Mouse (Mus musculus): ENCODE data around the gene Lmo4. TPM values are rescaled to one million over a fixed set of nuclear protein-coding genes. Genes with fewer than 3 reads are reported as not detected.

Gene Lmo4
- total RNA-seq, 2 experiments from 2014 or later: 31.4 to 33.1 TPM

- intact Hi-C loops (cut with DNase I): no loop called here
- DNase-seq (ENCODE audit: low spot score): no peak
Measured at GRCm38 (mm10) chr3:144162156-144162555, 42.9 kb downstream of the Lmo4 start.

DNA sequence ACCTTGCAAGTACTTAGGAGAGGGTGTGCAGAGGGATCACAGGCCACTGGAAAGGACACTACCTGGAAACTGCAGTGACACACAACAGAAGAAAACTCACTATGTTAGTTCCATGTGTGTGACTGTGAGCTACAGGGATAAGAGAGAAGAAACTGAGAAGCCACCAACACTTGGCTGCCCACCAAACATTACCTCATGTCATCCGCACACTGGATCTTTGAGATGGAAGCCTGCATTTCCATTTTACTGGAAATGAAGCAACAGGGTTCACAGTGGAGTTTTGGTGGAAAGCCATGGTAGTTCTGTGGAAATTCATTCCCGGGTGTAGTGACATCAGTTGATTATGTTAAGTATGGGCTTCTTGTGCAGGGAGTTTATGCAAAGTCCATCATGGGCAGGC is 43.8 kb downstream of the Lmo4 start:
- intact Hi-C loops (cut with DNase I): no loop called here
- peak; percentile 17 for DNase-seq (ENCODE audit: low spot score)

- intact Hi-C loops (cut with DNase I): no loop called here
- no peak for DNase-seq (ENCODE audit: low spot score)
Measured at GRCm38 (mm10) chr3:144155746-144156145, 49.3 kb downstream of the Lmo4 start.

DNA sequence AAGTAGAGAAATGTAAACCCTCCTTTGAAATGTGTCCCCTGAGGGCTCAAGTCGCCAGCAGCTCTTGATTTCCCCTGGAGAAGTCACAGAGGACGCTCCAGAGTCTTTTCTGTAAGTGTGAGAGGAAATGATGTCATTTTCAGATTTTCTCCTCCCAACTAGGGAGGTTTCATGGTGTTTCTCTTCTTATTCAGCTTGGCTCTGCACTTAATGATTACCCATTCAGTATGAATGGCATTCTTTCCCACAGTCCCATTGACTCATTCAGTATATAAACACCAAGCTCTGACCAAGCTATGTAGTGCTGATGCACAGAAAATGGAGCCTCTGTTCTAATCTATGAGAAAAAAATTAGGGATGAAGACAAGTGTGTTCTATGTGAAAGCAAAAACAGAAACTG is 51.6 kb downstream of the Lmo4 start:
- intact Hi-C loops (cut with DNase I): no loop called here
- no peak for DNase-seq (ENCODE audit: low spot score)

DNA sequence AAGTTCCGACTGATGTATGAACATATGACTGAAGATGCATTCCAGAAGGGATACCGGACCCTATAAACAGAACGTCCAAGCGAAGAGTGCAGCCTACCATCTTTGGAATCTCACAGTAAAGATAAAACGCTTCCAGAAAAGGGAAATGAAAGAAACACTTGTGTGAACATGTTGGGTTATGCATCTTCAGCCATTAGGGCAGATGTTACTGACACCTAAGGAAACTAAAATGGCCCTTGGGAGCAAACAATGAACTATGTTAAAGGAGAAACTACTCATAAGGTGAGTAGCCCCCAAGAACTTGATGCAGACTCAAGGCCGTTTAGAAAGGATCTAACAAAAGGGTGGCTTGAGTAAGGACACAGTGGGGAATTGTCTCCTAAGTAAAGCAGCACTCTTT is 54.0 kb downstream of the Lmo4 start:
- intact Hi-C loops (cut with DNase I): no loop called here
- no peak for DNase-seq (ENCODE audit: low spot score)

DNA sequence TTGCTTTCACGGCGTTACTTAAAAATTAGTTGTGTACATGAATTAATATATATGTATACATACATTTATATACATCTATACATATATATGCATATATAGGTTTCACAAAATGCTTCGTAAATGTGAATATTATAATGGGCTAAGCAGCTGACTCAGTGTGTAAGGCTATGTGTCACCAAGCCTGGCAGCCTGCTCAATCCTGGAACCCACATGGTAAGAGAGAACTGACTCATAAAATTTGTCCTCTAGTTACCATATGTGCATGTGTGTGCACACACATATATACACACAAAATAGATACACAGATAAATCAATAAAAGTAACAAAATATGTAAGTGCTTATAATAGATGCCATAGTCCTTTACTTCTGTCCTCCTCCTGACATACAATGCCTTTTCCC is 56.8 kb downstream of the Lmo4 start:
- no peak for DNase-seq (ENCODE audit: low spot score)
- intact Hi-C loops (cut with DNase I): no loop called here

DNA sequence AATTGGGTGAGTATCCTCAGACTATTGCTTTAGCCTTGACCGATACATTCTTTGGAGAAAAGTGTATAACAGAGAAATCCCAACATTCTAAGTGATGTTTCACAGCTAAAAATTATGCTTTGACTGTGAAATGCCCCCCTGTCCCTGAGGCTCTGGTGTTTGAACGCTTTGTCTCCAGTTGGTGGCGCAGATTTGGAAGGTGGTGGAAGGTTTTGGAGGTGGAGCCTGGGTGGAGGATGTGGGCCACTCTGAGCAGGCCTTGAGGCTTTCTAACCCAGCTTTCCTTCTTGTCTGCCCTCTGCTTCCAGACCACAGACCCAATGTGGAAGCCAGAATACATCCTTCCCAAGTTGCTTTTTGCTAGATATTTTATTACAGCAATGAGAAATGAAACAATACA is 57.8 kb downstream of the Lmo4 start:
- intact Hi-C loops (cut with DNase I): no loop called here
- no peak for DNase-seq (ENCODE audit: low spot score)

DNA sequence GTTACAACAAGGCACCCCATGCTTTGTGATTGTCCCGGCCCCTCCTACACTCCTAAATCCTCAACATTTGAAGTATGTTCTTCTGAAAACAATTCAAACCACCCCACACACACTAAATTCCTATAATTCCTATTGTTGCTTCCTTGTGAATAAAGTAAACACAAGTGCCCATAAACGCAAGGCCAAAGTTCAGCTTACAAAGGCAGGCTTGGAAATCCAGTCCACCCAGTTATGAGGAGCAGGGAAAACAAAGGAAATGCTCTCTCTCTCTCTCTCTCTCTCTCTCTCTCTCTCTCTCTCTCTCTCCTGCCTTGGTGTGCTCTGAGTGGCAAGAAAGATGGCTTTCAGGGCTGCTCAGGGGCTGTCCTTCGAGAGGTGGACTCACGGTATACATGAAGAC is 61.0 kb downstream of the Lmo4 start:
- DNase-seq (ENCODE audit: low spot score): no peak
- intact Hi-C loops (cut with DNase I): no loop called here

DNA sequence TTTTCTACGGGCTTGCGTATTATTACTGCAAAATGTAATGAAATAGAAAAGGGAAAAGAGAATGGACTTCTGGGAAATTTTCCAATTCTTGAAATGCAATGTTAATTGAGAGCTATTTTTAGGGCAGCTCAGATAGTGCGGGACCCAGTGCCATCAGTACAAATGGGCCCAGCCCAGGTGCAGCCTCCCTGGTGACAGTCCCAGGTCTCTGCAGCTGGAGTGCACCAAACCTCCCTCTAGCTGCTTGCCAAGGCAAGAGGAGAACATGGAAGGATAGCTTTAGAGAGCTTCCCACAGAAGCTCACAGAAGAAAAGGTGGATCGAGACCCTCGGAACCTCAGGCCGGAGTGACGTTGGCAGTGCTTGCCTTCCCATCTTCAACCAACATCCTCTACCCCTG is 62.1 kb downstream of the Lmo4 start:
- intact Hi-C loops (cut with DNase I): no loop called here
- DNase-seq (ENCODE audit: low spot score): no peak

GRCm38 (mm10) chr3:144141786-144142185 is 63.2 kb downstream of the Lmo4 start:
- DNase-seq (ENCODE audit: low spot score): no peak
- intact Hi-C loops (cut with DNase I): no loop called here

DNA sequence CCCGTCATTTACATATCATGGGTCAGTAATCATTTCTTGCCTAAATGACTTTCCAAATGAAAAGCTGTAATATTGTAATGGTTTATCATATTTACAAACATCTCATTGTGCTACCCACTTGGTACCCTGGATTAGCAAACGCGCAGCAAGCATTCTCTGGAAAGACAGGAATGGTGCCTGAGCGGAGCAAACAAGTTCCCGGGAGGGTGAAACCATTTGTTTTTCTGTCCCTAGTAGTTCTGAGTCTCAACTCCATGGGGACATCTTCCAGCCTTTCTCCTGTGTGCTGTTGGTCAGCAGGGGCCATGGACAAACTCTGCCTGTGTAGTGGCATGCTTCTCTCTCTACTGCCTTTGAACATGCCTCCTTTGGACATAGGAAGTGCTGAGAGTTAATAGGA is 64.2 kb downstream of the Lmo4 start:
- intact Hi-C loops (cut with DNase I): no loop called here

DNA sequence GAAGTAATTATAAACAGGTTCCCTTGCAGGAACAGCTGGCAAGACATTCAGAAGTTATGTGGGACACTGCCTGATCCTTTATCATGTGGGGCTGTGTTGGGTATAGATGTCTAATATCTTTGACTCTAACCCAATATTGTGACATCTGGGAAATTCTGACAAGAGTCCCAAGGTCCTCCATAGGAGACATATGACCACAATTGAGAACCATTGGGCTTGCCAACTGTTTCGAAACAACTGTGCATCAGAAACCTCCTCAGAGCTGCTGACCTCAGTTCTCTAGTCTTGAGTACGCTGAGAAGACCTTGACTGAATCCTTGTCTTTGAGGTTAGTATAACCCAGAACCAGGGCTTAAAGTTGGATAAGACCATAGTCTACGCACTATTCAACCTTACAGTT is 66.4 kb downstream of the Lmo4 start:
- DNase-seq (ENCODE audit: low spot score): no peak
- intact Hi-C loops (cut with DNase I): no loop called here

More for the DNA sequence above, 64.2 kb downstream of the Lmo4 start:
- no peak for DNase-seq (ENCODE audit: low spot score)

All from heart, postnatal 25 days (tissue).